Mouse (Mus musculus) hindbrain, embryonic 16.5 days (tissue): ENCODE results near the gene Uba5. TPM values are rescaled to one million over a fixed set of nuclear protein-coding genes. Genes with fewer than 3 reads are reported as not detected.

Source experiments
- ATAC-seq: fragments of 200-750 bp; cut with Nextera tagmentation; 2 replicates; pipeline ENCODE4 v1.8.0; 2017; ENCODE audit warnings: moderate TSS enrichment, moderate library complexity
- H3K27ac ChIP-seq: fragments of 300-500 bp; sonication (generic); 2 replicates; pipeline ENCODE4 v1.5.1; 2014; ENCODE audit warnings: low read depth, mild to moderate bottlenecking, control low read depth, low read length, moderate library complexity
- H3K27me3 ChIP-seq: fragments of 300-500 bp; sonication (generic); replicated peaks from 2 replicates; pipeline ENCODE4 v1.6.1; 2014; ENCODE audit warnings: low read length; ENCODE audit not compliant: control insufficient read depth, insufficient read depth
- H3K36me3 ChIP-seq: fragments of 300-500 bp; sonication (generic); 2 replicates; pipeline ENCODE4 v1.6.1; 2014; ENCODE audit warnings: mild to moderate bottlenecking, low read length, moderate library complexity, mixed read lengths; ENCODE audit not compliant: control insufficient read depth, insufficient read depth
- H3K4me1 ChIP-seq: fragments of 300-500 bp; sonication (generic); 2 replicates; pipeline ENCODE4 v1.6.1; 2014; ENCODE audit warnings: low read depth, low read length; ENCODE audit not compliant: control insufficient read depth, insufficient read depth
- H3K4me2 ChIP-seq: fragments of 300-500 bp; sonication (generic); 2 replicates; pipeline ENCODE4 v1.6.1; 2014; ENCODE audit warnings: mild to moderate bottlenecking, low read length, control low read depth, moderate library complexity
- H3K4me3 ChIP-seq: fragments of 300-500 bp; sonication (generic); 2 replicates; pipeline ENCODE4 v1.5.1; 2014; ENCODE audit warnings: mild to moderate bottlenecking, low read length, control low read depth, moderate library complexity
- H3K9ac ChIP-seq: fragments of 300-500 bp; sonication (generic); 2 replicates; pipeline ENCODE4 v1.6.1; 2014; ENCODE audit warnings: low read depth, mild to moderate bottlenecking, control low read depth, low read length, moderate library complexity
- H3K9me3 ChIP-seq: fragments of 300-500 bp; sonication (generic); 2 replicates; pipeline ENCODE4 v1.6.1; 2014; ENCODE audit warnings: mild to moderate bottlenecking, low read length, moderate library complexity; ENCODE audit not compliant: control insufficient read depth
- WGBS: fragments of 180-500 bp; shearing (Covaris S2); extraction: QIAGEN DNeasy Blood & Tissue Kit; methylation state at CpG from one replicate; pipeline ENCODE4 v1.1.7; 2014; 5-methylcytosine and 5-hydroxymethylcytosine counted together
- polyA plus RNA-seq: library from polyadenylated mRNA; unstranded; fragments of >200 nt; fragmentation: Nextera tagmentation; extraction: Ambion mirVana; gene quantifications from 2 replicates; pipeline ENCODE4 v1.2.1, GENCODE M21; 2015

The Uba5 gene
- polyA plus RNA-seq, 1 experiment from 2014 or later, result 68.4 TPM

DNA sequence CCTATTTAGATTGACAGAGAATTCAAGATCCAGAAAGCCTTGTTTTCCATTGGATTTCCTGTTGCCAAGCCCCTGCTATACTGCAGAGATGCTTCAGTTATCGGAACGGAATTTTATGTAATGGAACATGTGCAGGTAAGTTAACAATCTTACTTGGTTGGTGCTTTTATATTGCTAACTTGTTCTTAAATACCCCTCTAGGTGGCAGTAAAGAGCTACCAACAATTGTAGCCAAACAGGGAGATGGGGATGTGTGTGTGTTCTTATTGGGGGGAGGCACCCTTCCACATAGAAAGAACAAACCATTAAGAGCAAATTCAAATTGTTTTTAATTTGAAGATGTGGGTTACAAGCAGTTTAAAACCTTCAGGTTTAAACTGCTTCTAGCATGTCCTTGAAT is 12.9 kb upstream of the Uba5 start:
- no peak overlapping the region for H3K9ac ChIP-seq
- 64% methylated on average over 2 of the region's 2 CpGs for WGBS
- ATAC-seq, result no peak

DNA sequence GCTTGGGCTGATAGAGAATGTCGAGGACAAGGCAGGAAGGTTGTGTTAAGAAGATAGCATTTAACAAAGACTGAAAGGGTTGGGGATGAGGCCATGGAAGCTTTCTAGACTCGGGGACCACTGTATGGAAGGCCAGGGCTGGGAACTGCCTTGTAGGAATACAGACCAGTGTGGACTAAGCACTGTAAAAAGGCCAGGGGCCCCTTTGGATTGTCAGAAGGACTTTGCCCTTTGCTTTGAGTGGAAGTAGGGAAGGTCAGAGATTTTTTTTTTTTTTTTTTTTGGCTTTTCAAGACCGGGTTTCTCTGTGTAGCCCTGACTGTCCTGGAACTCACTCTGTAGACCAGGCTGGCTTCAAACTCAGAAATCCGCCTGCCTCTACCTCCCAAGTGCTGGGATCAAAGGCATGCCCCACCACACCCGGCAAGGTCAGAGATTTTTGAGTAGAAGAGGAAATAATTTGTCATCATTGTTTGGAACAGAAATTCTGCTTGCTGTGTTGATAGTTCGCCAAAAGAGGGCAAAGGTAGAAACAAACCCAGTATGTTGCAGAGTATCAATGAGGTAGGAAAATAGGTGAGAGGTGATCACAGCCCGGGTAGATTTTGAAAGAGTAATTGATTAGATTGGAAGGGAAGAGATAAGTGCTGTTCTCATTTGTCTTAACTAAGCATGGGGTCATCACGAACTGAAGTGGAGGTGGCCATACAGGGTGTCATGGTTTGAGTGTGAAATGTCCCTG is 8.1 kb upstream of the Uba5 start:
- H3K9ac ChIP-seq, result no peak overlapping the region
- H3K9me3 ChIP-seq, result no peaks in the 10 kb centered on the region
- H3K4me2 ChIP-seq, result no peak overlapping the region
- H3K27me3 ChIP-seq, result no peaks in the 10 kb centered on the region
- H3K36me3 ChIP-seq, result no peaks in the 10 kb centered on the region
- 84% methylated on average over 8 of the region's 8 CpGs for WGBS
- no peak overlapping the region for H3K27ac ChIP-seq
- no peak overlapping the region for H3K4me3 ChIP-seq
- no peaks in the 10 kb centered on the region for H3K4me1 ChIP-seq
- ATAC-seq, result no peak

More for the DNA sequence above, 12.9 kb upstream of the Uba5 start:
- Histone ChIP-seq H3K27ac (no peak overlapping the region), H3K27me3 (no peaks in the 10 kb centered on the region), H3K9me3 (no peaks in the 10 kb centered on the region), H3K4me2 (no peak overlapping the region), H3K4me1 (no peaks in the 10 kb centered on the region), H3K4me3 (no peak overlapping the region), H3K36me3 (no peaks in the 10 kb centered on the region; the same call in 1 of the 2 replicates)

DNA sequence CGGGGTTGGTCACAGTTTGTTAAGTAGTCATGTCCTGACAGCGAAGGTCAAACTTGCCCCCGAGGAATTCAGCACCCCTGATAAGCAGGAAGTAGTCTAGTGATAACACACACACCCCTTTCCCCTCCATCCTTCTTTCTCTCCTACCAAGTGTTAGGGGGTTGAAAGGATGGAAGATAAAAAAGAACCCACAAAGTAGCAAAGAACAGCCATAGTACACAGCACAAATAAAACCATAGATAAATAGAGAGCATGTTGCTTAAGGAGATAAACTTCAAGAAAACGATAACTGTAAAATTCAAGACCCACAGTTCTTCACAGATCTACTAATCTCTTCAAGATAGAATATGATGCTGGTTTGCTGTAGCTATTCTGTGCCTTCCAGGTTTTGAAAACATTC is 7.3 kb upstream of the Uba5 start:
- ATAC-seq, result no peak
- Histone ChIP-seq H3K4me3 (no peak overlapping the region), H3K9me3 (no peaks in the 10 kb centered on the region), H3K4me2 (no peak overlapping the region), H3K27me3 (no peaks in the 10 kb centered on the region), H3K4me1 (no peaks in the 10 kb centered on the region), H3K36me3 (no peaks in the 10 kb centered on the region), H3K9ac (no peak overlapping the region), H3K27ac (no peak overlapping the region)
- WGBS, result 86% methylated on average over 4 of the region's 4 CpGs

DNA sequence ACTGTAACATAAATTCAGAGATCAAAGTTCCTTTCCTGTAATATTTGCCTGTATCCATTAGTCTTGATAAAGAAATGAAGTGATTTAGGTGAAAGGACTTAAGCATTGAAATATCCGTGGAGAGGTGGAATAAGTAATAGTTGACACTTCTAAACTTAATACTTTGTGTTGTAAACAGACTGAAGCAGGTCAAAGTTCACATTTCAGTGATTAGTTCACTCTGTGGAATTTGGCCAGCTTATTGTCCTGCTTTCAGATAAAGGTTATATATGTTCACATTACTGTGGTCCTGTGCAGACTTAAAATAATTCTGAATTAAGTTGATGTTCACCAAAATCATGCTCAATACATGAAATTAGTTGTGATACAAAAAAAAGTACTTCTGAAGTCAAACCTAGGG is 1.6 kb upstream of the Uba5 start:
- Histone ChIP-seq H3K4me1 (peaks cover 17% of the 10 kb centered on the region), H3K27ac (no peak overlapping the region), H3K9ac (no peak overlapping the region), H3K9me3 (no peaks in the 10 kb centered on the region), H3K4me3 (no peak overlapping the region), H3K36me3 (peaks cover 4% of the 10 kb centered on the region; the same call in 1 of the 2 replicates), H3K4me2 (no peak overlapping the region), H3K27me3 (no peaks in the 10 kb centered on the region)
- no peak for ATAC-seq
- WGBS, result 47% methylated on average over 1 of the region's 1 CpGs

DNA sequence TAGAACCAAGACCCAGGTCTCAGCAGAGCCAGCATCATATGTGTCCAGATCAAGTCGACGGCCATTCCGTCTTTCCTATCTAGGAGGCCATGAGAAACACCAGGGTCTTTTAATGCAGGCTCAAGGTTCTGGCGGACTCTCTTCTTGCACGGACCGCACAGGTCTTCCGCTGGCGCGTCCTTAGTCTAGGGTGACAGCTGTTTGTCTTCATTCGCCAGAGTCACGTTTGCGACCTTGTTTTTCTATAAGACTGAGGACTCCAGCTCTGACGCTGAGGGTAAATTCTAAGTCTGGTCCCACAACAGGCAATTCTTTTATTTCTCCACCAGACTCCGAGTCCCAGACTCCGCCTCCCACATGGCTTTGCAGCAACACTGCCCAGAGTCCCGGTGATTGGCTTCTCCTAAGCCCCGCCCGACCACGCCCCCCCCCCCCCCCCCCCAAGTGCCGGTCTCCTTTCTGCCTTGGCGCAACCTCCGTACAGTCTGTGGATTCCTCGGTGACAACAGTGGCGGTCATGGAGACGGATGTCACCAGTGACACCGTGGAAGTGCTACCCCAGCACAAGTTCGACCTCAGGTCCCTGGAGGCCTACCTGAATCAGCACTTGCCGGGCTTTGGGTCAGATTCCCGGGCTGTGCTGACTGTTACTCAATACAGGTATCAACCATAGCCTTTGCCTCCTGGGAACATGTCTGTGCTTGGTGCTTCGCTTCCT is 469 bp upstream of the Uba5 start, which contains the start of gene Acad11:
Gene Acad11 (plus strand): TSS at position 134 of the 718 bp plus-strand sequence.
- Histone ChIP-seq H3K9me3 (no peaks in the 10 kb centered on the region), H3K4me1 (peaks cover 17% of the 10 kb centered on the region), H3K4me2 (peak within 1 kb of the TSS; percentile 86), H3K36me3 (peaks cover 4% of the 10 kb centered on the region; the same call in 1 of the 2 replicates), H3K27ac (peak within 1 kb of the TSS; percentile 78), H3K27me3 (no peaks in the 10 kb centered on the region), H3K9ac (peak within 1 kb of the TSS; percentile 96), H3K4me3 (peak within 1 kb of the TSS; percentile 100)
- WGBS, result under 1% methylated on average over 30 of the region's 30 CpGs
- peak; percentile 98 for ATAC-seq

DNA sequence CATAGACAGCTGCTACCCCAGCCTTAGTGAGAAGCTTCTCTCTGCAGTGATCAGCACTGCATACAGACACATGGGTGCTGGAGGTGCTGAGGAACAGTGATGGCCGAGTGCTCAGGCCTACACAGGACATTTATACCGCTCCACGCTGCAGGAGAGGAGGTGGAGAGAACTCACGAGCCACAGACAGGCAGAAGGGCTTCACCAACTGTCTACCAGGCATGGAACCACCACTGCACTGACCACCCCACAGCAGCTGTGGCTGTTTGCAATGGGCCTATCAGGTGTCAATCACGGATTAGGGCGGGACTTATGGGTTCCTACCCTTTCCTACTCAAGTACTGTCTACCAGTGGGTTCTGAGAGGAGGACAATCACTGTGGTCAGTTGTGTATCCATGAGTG is 11.9 kb downstream of the Uba5 start:
- ATAC-seq, result no peak
- H3K27me3 ChIP-seq, result no peaks in the 10 kb centered on the region
- no peak overlapping the region for H3K4me3 ChIP-seq
- 91% methylated on average over 6 of the region's 6 CpGs for WGBS
- no peak overlapping the region for H3K4me2 ChIP-seq
- peaks cover 61% of the 10 kb centered on the region for H3K36me3 ChIP-seq
- no peaks in the 10 kb centered on the region for H3K9me3 ChIP-seq
- no peaks in the 10 kb centered on the region for H3K4me1 ChIP-seq
- no peak overlapping the region for H3K9ac ChIP-seq
- no peak overlapping the region for H3K27ac ChIP-seq

DNA sequence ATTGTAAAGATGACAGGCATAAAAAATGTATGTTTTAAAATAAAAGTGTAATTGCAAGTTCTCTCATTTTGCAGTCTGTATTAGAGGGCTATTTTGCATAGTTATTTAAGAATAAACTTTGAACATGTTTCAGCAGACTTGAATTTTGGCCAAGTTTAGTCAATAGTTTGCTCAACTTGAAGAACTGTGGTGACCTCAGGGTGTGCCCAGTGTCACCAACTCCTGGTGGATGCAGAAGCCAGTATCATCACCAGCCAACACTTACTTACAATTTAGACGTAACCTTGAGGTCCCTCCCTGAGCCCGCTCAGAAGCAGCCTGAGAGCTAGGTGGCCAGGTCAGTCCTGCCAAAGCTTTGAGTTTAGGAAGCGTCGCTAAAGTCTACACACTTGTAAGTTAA is 19.3 kb downstream of the Uba5 start:
- Histone ChIP-seq H3K27ac (no peak overlapping the region), H3K36me3 (peaks cover 20% of the 10 kb centered on the region), H3K4me3 (no peak overlapping the region), H3K27me3 (no peaks in the 10 kb centered on the region), H3K9me3 (no peaks in the 10 kb centered on the region), H3K4me2 (no peak overlapping the region), H3K4me1 (no peaks in the 10 kb centered on the region), H3K9ac (no peak overlapping the region)
- WGBS, result 86% methylated on average over 4 of the region's 4 CpGs
- no peak for ATAC-seq

DNA sequence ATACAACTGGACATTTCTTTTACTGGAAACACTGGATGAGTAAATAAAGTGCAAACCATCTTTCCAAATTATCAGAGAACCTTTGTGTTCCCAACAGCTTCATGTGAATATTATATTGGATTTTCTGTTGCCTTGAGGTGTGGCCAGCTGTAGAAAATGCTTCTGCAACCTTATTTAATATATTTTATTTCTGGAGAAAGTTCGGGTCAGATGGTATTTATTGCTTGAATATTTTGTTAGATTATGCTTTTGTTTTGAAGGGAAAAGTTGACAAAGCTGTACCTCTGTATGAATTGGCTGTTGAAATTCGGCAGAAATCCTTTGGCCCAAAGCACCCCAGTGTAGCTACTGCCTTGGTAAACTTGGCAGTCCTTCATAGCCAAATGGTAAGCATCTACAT is 22.6 kb downstream of the Uba5 start, which contains the start of gene Gm28305:
Gene Gm28305 (plus strand): TSS at position 301 of the 400 bp plus-strand sequence.
- H3K9ac ChIP-seq, result no peak within 1 kb of the TSS
- ATAC-seq, result no peak
- no peak within 1 kb of the TSS for H3K4me2 ChIP-seq
- no peaks in the 10 kb centered on the region for H3K9me3 ChIP-seq
- no peak within 1 kb of the TSS for H3K4me3 ChIP-seq
- no peaks in the 10 kb centered on the region for H3K27me3 ChIP-seq
- no peak within 1 kb of the TSS for H3K27ac ChIP-seq
- WGBS, result 68% methylated on average over 2 of the region's 2 CpGs
- H3K4me1 ChIP-seq, result no peaks in the 10 kb centered on the region
- H3K36me3 ChIP-seq, result no peaks in the 10 kb centered on the region

DNA sequence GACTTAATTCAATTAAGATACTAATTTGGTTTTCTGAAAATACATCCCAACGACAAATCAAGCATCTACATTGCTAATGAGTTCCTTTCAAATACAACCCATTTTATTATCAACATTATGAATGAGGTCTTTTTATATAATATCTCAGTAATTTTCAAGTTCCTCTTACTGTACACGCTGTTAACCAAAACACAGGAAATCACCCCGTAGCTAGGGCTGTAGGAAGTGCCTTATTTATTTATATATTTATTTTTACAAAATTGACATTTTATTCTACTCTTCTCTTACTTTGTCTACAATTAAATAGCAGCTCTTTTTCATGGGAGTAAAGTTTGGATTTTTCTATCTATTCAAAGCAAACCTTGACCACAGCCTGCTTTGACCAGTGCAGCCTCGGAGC is 23.2 kb downstream of the Uba5 start:
- Histone ChIP-seq H3K4me2 (no peak overlapping the region), H3K9ac (no peak overlapping the region), H3K4me1 (no peaks in the 10 kb centered on the region), H3K27me3 (no peaks in the 10 kb centered on the region), H3K9me3 (no peaks in the 10 kb centered on the region), H3K27ac (no peak overlapping the region), H3K4me3 (no peak overlapping the region), H3K36me3 (no peaks in the 10 kb centered on the region)
- WGBS, result 85% methylated on average over 4 of the region's 4 CpGs
- no peak for ATAC-seq
